ENCODE assay signal across 8 mouse cellular contexts in genomic region chr13:48273451-48274069, GRCm38 (mm10). TPM values are rescaled to one million over a fixed set of nuclear protein-coding genes. Genes with fewer than 3 reads are reported as not detected.
DNase-seq lines count a peak whose midpoint lies in the region; ATAC-seq and TF ChIP-seq lines count a peak whose summit lies in the region.

No protein-coding gene starts in this region.

- H3K27ac ChIP-seq in intestine, postnatal 0 days (ENCODE audit: low read depth, low read length): no peak overlapping the region
- H3K27ac ChIP-seq in midbrain, embryonic 11.5 days (ENCODE audit: low read depth, low read length): no peak overlapping the region
- H3K27ac ChIP-seq in stomach, embryonic 16.5 days (ENCODE audit: low read length): no peak overlapping the region

- ATAC-seq in intestine, postnatal 0 days: no peak
- peak; percentile 78 for ATAC-seq in midbrain, embryonic 11.5 days (ENCODE audit: low FRiP score)
- peak; percentile 81 for ATAC-seq in stomach, embryonic 16.5 days (ENCODE audit: insufficient read depth, low FRiP score)
- no peak for ATAC-seq in monocyte, adult 5-6 weeks (replicated peaks; ENCODE audit: insufficient number of reproducible peaks, low FRiP score, low TSS enrichment, poor library complexity, severe bottlenecking)

- H3K4me2 ChIP-seq in intestine, postnatal 0 days (replicated peaks; ENCODE audit: low read depth): peak overlapping the region; percentile 41
- H3K4me2 ChIP-seq in midbrain, embryonic 11.5 days: peak overlapping the region; percentile 39
- H3K4me2 ChIP-seq in stomach, embryonic 16.5 days (ENCODE audit: low read depth, low read length): peak overlapping the region; percentile 56

- no peaks in the 10 kb centered on the region for H3K27me3 ChIP-seq in intestine, postnatal 0 days (replicated peaks; ENCODE audit: control insufficient read depth, insufficient read depth, low read length)
- H3K27me3 ChIP-seq in midbrain, embryonic 11.5 days (ENCODE audit: control insufficient read depth, insufficient read depth, low read length): no peaks in the 10 kb centered on the region; the same call in 1 of the 2 replicates
- no peaks in the 10 kb centered on the region for H3K27me3 ChIP-seq in stomach, embryonic 16.5 days (ENCODE audit: control insufficient read depth, insufficient read depth, low read length)

- TF ChIP-seq CTCF in intestine, postnatal 0 days (IDR thresholded peaks at IDR 0.05; ENCODE audit: low read depth): peak; percentile 80

- whole genome bisulfite sequencing in intestine, postnatal 0 days: 6% methylated on average over 15 of the region's 15 CpGs
- WGBS in midbrain, embryonic 11.5 days: 9% methylated on average over 15 of the region's 15 CpGs
- 4% methylated on average over 15 of the region's 15 CpGs for WGBS in stomach, embryonic 16.5 days

- H3K9me3 ChIP-seq in intestine, postnatal 0 days (ENCODE audit: control insufficient read depth): no peaks in the 10 kb centered on the region
- H3K9me3 ChIP-seq in midbrain, embryonic 11.5 days (ENCODE audit: control insufficient read depth, low read length): no peaks in the 10 kb centered on the region
- H3K9me3 ChIP-seq in stomach, embryonic 16.5 days (replicated peaks; ENCODE audit: control insufficient read depth, low read length): no peaks in the 10 kb centered on the region

- intact Hi-C loops in left cerebral cortex, postnatal 36 days (cut with DNase I): loop anchor here (5.0 kb wide), 1 partner anchor 926 kb away; no protein-coding TSS in a partner anchor

- H3K4me3 ChIP-seq in intestine, postnatal 0 days (ENCODE audit: low read depth, low read length): no peak overlapping the region
- peak overlapping the region; percentile 15; the same call in 1 of the 2 replicates for H3K4me3 ChIP-seq in midbrain, embryonic 11.5 days (ENCODE audit: low read depth, low read length)
- H3K4me3 ChIP-seq in stomach, embryonic 16.5 days (replicated peaks; ENCODE audit: low read length): peak overlapping the region; percentile 32

- H3K36me3 ChIP-seq in intestine, postnatal 0 days (ENCODE audit: control insufficient read depth, insufficient read depth): no peaks in the 10 kb centered on the region
- no peaks in the 10 kb centered on the region for H3K36me3 ChIP-seq in midbrain, embryonic 11.5 days (ENCODE audit: control insufficient read depth, insufficient read depth, low read length)
- no peaks in the 10 kb centered on the region for H3K36me3 ChIP-seq in stomach, embryonic 16.5 days (ENCODE audit: control insufficient read depth, insufficient read depth, low read length)

- no peaks in the 10 kb centered on the region for H3K4me1 ChIP-seq in intestine, postnatal 0 days (replicated peaks; ENCODE audit: control insufficient read depth, insufficient read depth, low read length)
- H3K4me1 ChIP-seq in midbrain, embryonic 11.5 days (ENCODE audit: control insufficient read depth, insufficient read depth, low read length): peaks cover 3% of the 10 kb centered on the region; the same call in 1 of the 2 replicates
- H3K4me1 ChIP-seq in stomach, embryonic 16.5 days (ENCODE audit: control insufficient read depth, insufficient read depth, low read length): 0 out of 2 replicates have a peak, but pooled peaks cover 6% of the 10 kb centered on the region

- peak; percentile 92 for DNase-seq in ZHBTc4 (ENCODE audit: low read depth, low spot score)
- DNase-seq in cerebellum, postnatal 36 days: peak; percentile 7 to 17
- DNase-seq in frontal cortex, postnatal 36 days (ENCODE audit: low spot score in 2 of 2): peak; percentile 26 to 63
- DNase-seq in left cerebral cortex, postnatal 36 days (ENCODE audit: low spot score in 2 of 2): peak; percentile 15 to 18
- DNase-seq in midbrain, embryonic 11.5 days (ENCODE audit: low spot score, missing footprints): peak; percentile 92

- H3K9ac ChIP-seq in intestine, postnatal 0 days (ENCODE audit: low read depth, low read length): no peak overlapping the region
- no peak overlapping the region for H3K9ac ChIP-seq in midbrain, embryonic 11.5 days (ENCODE audit: low read length)
- H3K9ac ChIP-seq in stomach, embryonic 16.5 days (ENCODE audit: low read length): peak overlapping the region; percentile 50; the same call in 1 of the 2 replicates

RNA-seq across cellular contexts. Expression of gene Id4, which starts 12.5 kb away (rescaled TPM):
- polyA plus RNA-seq in intestine, postnatal 0 days (2015; fragmentation: Nextera tagmentation; extraction: Ambion mirVana): 10.1 and 12.6 TPM in 2 replicates
- 10 to 100 TPM; 41.7 to 44.6 TPM for total RNA-seq in left cerebral cortex, postnatal 36 days (2021)
- 56.4 and 61.4 TPM in 2 replicates for polyA plus RNA-seq in midbrain, embryonic 11.5 days (2014; fragmentation: Nextera tagmentation; extraction: Ambion mirVana)
- 3.7 and 4.8 TPM in 2 replicates for polyA plus RNA-seq in stomach, embryonic 16.5 days (2015; fragmentation: Nextera tagmentation; extraction: Ambion mirVana)
- total RNA-seq in monocyte, adult 5-6 weeks (2017): not detected in 3 replicates

Comparison
In these comparisons a context has a peak if more than half of its experiments do, and no peak if none do; other contexts are left out.
1. DNase-seq: peak in every context shown above with its lines; median percentile 92 in ZHBTc4; 92 in midbrain, embryonic 11.5 days; 44 in frontal cortex, postnatal 36 days; 16 in left cerebral cortex, postnatal 36 days; 12 in cerebellum, postnatal 36 days.
2. ATAC-seq: peak in midbrain, embryonic 11.5 days (single experiment) and stomach, embryonic 16.5 days (single experiment); none in intestine, postnatal 0 days (single experiment) and monocyte, adult 5-6 weeks (single experiment).
3. Peak in every context shown above with its lines, with median percentiles within 50 percentile points of each other: H3K4me2 ChIP-seq.